Mouse (Mus musculus) embryo, embryonic 10.5 days (tissue): Measurements from ENCODE around the gene Pycr2.
"Not testable (repeated sequence)": the region's sequence is repeated elsewhere in the genome, so short reads cannot be mapped to it uniquely, and the experiment has no call there.

Experiments used
- DNase-seq: peaks from one replicate; pipeline ENCODE4 v3.0.0-alpha.2; 2015; ENCODE audit warnings: low spot score

Gene Pycr2

GRCm38 (mm10) chr1:180905307-180905706, 1.2 kb downstream of the Pycr2 start:
- DNase-seq: no peak

DNA sequence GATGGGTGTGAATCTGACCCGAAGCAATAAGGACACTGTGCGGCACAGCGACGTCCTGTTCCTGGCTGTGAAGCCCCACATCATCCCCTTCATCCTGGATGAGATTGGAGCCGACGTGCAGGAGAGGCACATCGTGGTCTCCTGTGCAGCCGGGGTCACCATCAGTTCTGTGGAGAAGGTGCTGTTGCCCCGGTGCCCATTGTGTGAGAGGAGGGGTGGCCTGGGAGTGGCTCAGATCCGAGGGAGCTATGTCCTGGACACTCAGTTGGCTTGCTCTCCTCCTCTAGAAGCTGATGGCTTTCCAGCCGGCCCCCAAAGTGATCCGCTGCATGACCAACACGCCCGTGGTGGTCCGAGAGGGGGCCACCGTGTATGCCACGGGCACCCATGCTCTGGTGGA, 1.8 kb downstream of the Pycr2 start:
- no peak for DNase-seq

DNA sequence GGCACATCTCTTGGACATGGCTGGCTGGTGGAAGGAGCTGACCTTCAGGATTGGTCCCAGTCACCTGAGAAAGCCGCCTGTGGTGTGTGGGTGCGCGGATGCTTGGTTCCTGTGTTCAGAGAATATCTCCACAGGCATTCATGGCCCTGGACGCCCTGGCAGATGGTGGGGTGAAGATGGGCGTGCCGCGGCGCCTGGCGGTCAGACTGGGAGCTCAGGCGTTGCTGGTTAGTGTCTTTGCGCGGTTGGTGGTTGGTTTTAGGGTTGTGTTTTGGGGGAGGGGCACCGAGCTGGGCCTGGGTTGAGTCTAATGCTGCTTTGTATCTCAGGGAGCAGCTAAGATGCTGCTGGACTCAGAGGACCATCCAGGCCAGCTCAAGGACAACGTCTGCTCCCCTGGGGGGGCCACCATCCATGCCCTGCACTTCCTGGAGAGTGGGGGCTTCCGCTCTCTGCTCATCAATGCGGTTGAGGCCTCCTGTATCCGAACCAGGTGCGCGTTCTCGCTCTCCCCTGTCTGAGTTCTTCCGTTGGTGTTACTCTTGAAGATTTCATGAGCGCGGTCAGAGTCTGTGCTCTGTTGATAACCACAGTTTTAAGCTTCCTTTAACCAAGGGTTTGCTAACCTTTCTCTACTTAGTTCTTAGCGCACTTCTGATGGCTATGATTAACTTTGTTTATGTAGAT, 2.5 kb downstream of the Pycr2 start:
- DNase-seq: no peak

DNA sequence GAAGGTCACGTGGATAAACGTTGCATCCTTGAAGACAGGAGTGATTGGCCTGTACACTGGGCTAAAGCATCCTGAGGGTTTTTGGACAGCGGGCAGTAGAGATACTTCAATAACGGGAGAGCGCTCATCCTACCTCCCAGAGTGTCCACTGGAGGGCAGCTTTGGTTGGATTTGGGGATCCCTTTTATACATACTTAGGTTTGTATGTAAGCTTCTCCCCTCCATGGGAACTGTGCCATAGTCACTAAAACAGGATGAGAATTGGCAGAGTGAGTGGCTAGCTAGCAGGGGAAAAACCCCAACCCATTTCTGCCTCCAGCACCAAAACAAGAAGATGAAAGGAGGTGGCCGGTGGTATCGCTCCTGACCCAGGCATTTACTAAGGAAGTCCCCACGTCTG, 7.0 kb downstream of the Pycr2 start:
- no peak for DNase-seq

DNA sequence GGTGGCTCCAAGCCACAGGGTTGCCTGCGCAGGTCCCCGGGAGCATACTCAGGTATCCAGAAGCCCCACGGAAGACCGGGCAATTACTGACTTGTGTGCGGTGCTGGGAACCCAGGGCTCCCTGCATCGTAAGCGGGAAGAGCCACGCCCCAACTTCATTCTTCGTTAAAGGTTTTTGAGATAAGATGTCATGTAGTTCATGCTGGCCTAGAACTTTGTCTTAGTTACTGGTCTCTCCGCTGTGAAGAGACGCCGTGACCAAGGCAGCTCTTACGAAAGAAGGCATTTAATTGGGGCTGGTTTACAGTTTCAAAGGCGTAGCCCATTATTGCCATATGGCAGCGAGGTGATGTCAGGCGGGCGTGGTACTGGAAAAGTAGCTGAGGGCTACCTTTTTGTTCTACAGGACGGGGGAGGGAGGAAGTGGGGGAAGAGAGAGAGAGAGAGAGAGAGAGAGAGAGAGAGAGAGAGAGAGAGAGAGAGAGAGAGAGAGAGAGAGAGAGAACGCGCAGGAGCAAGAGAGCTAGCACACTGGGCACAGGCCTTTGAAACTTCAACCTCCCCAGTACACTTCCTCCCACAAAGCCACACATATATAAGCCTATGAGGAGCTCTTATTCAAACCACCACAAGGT, 7.7 kb downstream of the Pycr2 start:
- no peak for DNase-seq

- DNase-seq: no peak
These were observed 8.7 kb downstream of the Pycr2 start for GRCm38 (mm10) chr1:180912792-180913191.

- no peak for DNase-seq
These were observed 9.7 kb downstream of the Pycr2 start for GRCm38 (mm10) chr1:180913797-180914196.

GRCm38 (mm10) chr1:180916425-180916824, 12.3 kb downstream of the Pycr2 start:
- DNase-seq: no peak

DNA sequence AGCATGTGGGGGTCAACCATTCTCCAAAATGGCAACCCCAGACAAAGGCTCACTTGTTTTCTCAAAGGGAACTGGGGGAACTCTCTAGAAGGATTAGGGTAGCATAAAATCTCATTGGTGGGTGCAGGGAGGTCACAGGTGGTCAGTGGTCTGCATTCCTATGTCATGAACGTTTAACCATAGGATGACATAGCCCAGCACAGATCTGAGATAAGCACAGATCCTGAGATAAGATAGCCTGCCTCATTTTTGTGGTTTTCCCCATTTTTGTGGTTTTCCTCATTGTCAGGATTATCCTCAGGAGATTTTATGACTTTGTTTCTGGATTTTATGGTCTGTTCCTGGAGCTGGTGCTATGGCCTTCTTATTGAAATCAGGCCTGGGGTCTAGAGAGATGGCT, 13.0 kb downstream of the Pycr2 start:
- no peak for DNase-seq

DNA sequence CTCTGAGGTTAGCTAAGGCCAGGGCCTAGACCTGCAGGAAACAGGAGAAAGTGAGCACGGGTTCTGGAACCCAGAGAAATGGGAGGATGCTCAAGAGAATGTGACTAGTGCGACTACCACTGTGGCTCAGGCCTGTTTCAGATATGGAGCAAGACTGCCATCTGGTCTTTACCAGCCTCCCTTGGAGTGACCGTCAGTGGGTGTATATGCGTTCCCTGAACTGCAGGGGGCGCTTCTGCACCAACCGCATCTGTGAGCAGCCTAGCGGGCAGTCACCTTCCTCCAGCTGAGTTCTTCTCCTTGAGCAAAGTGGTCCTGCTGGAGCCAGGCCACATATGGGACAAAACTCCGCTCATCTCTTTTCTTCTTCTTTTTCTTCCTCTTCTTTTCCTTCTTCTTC, 15.6 kb downstream of the Pycr2 start:
- peak; percentile 65 for DNase-seq

GRCm38 (mm10) chr1:180922273-180923048, 18.4 kb downstream of the Pycr2 start:
- DNase-seq: no peak

GRCm38 (mm10) chr1:180924737-180925136, 20.6 kb downstream of the Pycr2 start:
- DNase-seq: no peak

GRCm38 (mm10) chr1:180926286-180926685, 22.2 kb downstream of the Pycr2 start:
- no peak for DNase-seq

DNA sequence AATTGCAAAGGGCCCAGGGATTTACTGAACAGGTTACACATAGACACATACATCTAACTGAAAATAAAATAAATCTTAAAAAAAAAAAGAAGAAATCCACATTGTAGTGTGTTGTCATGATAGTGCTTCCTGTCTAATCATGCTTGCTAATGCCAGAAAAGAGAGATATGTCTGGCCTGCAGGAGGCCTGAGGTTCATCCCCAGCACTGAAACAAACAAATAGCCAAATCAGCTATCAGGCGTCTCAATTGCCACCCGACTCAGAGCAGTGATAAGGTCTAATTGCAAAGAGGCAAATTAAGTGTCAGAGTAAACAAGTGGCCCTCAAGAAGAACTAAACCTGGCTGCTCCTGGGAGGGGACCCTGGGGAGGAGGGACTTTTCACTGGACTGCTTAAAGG, 25.5 kb downstream of the Pycr2 start:
- DNase-seq: no peak

DNA sequence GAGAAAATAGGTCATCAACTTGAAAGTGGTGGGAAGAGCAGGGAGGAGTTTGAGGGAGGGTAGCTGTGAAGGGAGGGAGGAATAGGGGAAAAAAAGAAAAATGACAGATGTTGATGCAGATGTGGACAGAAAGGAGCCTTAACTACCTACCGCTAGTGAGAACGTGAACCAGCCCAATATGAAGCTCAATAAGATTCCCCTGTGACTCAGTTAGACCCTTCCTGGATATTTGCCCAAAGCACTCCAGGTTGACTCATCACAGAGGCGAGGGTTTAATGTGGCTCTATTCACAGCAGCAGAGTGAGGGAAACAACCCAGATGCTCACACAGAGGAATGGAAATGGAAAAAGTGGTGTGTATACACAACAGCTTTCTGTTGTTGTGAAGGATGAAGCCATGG, 27.0 kb downstream of the Pycr2 start:
- no peak for DNase-seq

DNA sequence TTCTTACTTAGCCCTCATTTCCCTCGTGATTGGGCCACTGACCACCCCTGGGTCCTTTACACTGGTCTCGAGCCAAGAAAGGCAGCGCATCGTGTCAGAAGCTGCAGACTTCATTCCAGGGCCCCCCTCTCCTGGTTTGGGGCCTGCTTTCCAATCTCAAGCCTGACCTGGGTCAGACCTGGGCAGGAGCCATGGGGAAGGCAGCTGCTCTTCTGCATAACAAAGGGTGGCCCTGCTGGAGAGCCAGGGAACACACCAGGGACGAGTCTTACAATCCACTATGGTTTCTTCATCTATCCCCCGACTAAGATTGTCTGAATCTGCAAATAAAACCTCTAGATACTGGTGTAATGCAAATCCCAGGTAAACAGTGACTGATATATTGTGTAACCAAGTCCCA, 29.6 kb downstream of the Pycr2 start:
- DNase-seq: no peak

- DNase-seq: no peak
These were observed 30.6 kb downstream of the Pycr2 start, which contains the start of gene Lefty1 for GRCm38 (mm10) chr1:180934467-180935419. Gene Lefty1, plus strand, starts transcription at chr1:180935022.

- peak; percentile 45 for DNase-seq
These were observed 32.7 kb downstream of the Pycr2 start for GRCm38 (mm10) chr1:180936610-180937398.

DNA sequence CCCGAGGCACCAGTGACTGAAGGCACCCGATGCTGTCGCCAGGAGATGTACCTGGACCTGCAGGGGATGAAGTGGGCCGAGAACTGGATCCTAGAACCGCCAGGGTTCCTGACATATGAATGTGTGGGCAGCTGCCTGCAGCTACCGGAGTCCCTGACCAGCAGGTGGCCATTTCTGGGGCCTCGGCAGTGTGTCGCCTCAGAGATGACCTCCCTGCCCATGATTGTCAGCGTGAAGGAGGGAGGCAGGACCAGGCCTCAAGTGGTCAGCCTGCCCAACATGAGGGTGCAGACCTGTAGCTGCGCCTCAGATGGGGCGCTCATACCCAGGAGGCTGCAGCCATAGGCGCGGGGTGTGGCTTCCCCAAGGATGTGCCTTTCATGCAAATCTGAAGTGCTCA, 33.5 kb downstream of the Pycr2 start:
- DNase-seq: not testable (repeated sequence)

GRCm38 (mm10) chr1:180938781-180939180, 34.7 kb downstream of the Pycr2 start:
- DNase-seq: not testable (repeated sequence)
